In the genomic region with DNA sequence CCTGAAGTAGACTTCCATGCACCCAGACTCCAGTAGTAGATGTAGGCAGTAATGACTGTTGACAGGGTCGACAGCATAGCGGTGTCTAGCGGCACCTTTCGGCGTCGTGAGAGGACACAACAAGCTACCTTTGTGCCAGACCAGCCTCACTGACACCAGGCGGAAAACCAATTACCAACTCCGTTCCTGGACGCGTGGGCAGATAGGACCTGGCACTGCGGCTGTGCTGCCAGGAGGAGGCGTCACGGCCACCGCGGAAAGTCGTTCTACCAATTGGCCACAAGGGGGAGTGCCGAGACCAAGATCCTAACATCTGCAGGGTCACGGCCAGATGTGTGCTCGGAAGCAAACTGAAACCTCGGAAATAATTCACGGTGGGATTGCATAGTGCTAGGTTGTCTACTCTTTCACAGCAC, we compare ENCODE assay signal across 8 mouse cellular contexts. TPM values are rescaled to one million over a fixed set of nuclear protein-coding genes. Genes with fewer than 3 reads are reported as not detected.
DNase-seq lines count a peak whose midpoint lies in the region; ATAC-seq and TF ChIP-seq lines count a peak whose summit lies in the region.

No protein-coding gene starts in this region.

- TF ChIP-seq CTCF in C2C12 (IDR thresholded peaks at IDR 0.05; ENCODE audit: control insufficient read depth, insufficient read depth, insufficient read length) = peak; percentile 99
- TF ChIP-seq CTCF in bone marrow, adult 2 months (IDR thresholded peaks at IDR 0.05; ENCODE audit: control insufficient read depth, insufficient read depth, low read length) = peak; percentile 99
- peak; percentile 100 for TF ChIP-seq CTCF in kidney, postnatal 0 days (IDR thresholded peaks at IDR 0.05; ENCODE audit: low read depth)
- TF ChIP-seq CTCF in liver, adult 2 months (IDR thresholded peaks at IDR 0.05; ENCODE audit: low read depth, low read length) = peak; percentile 97

- no peaks in the 10 kb centered on the region for H3K79me2 ChIP-seq in C2C12 (ENCODE audit: control insufficient read depth, insufficient read depth)
- H3K79me2 ChIP-seq in liver, adult 2 months (ENCODE audit: control insufficient read depth, insufficient read depth, low read length) = no peaks in the 10 kb centered on the region

- TF ChIP-seq POLR2A in bone marrow, adult 2 months (IDR thresholded peaks at IDR 0.05; ENCODE audit: borderline replicate concordance, control insufficient read depth, low read depth, low read length) = 0 out of 2 replicates have a peak, but pooled peaks have one; percentile 10
- no peak for TF ChIP-seq POLR2A in liver, adult 2 months (IDR thresholded peaks at IDR 0.05; ENCODE audit: extremely low read depth, insufficient read depth, low read length)

- peak; percentile 91 for DNase-seq in kidney, postnatal 0 days (ENCODE audit: low spot score)
- peak; percentile 85 for DNase-seq in liver, adult 2 months (ENCODE audit: extremely low read depth, low read depth, low spot score)
- peak; percentile 79 to 93 for DNase-seq in spleen, postnatal 4 days (ENCODE audit: low spot score in 2 of 2)

- H3K4me3 ChIP-seq in C2C12 (ENCODE audit: insufficient read depth, poor library complexity, severe bottlenecking) = no peak overlapping the region
- H3K4me3 ChIP-seq in bone marrow, adult 2 months (replicated peaks; ENCODE audit: control insufficient read depth, low read depth, low read length) = no peak overlapping the region
- H3K4me3 ChIP-seq in heart, embryonic 12.5 days = peak overlapping the region; percentile 23
- no peak overlapping the region; the same call in 1 of the 2 replicates for H3K4me3 ChIP-seq in kidney, postnatal 0 days (replicated peaks; ENCODE audit: low read depth, low read length)
- no peak overlapping the region for H3K4me3 ChIP-seq in liver, adult 2 months (ENCODE audit: insufficient read depth, low read depth, low read length)

- H3K27ac ChIP-seq in bone marrow, adult 2 months (ENCODE audit: control insufficient read depth, insufficient read depth, low read depth, low read length, poor library complexity) = no peak overlapping the region
- no peak overlapping the region for H3K27ac ChIP-seq in heart, embryonic 12.5 days (ENCODE audit: poor library complexity, severe bottlenecking)
- H3K27ac ChIP-seq in kidney, postnatal 0 days = no peak overlapping the region
- H3K27ac ChIP-seq in liver, adult 2 months (replicated peaks; ENCODE audit: insufficient read depth, low read depth, low read length) = peak overlapping the region; percentile 64

- no peak overlapping the region for H3K9ac ChIP-seq in heart, embryonic 12.5 days
- no peak overlapping the region for H3K9ac ChIP-seq in kidney, postnatal 0 days (ENCODE audit: low read depth, low read length)
- peak overlapping the region; percentile 35; the same call in 1 of the 2 replicates for H3K9ac ChIP-seq in liver, adult 2 months (ENCODE audit: low read depth, low read length)

- H3K27me3 ChIP-seq in C2C12 (ENCODE audit: control insufficient read depth, insufficient read depth, insufficient read length) = no peaks in the 10 kb centered on the region
- H3K27me3 ChIP-seq in heart, embryonic 12.5 days (replicated peaks) = peaks cover 28% of the 10 kb centered on the region
- no peaks in the 10 kb centered on the region for H3K27me3 ChIP-seq in kidney, postnatal 0 days (ENCODE audit: insufficient read depth, low read length)
- H3K27me3 ChIP-seq in liver, adult 2 months (ENCODE audit: control insufficient read depth, insufficient read depth, low read length) = no peaks in the 10 kb centered on the region

- H3ac ChIP-seq in C2C12 (ENCODE audit: control insufficient read depth, insufficient read length, low read depth) = no peak overlapping the region

- peak; percentile 98 for ATAC-seq in erythroblast, adult 5-6 weeks (replicated peaks; ENCODE audit: low FRiP score, poor library complexity, severe bottlenecking)
- peak; percentile 45; the same call in 1 of the 2 replicates for ATAC-seq in heart, embryonic 12.5 days (ENCODE audit: insufficient number of reproducible peaks, low FRiP score)
- ATAC-seq in kidney, postnatal 0 days (replicated peaks; ENCODE audit: low FRiP score, low read depth) = peak; percentile 75
- ATAC-seq in monocyte, adult 5-6 weeks (replicated peaks; ENCODE audit: insufficient number of reproducible peaks, low FRiP score, low TSS enrichment, poor library complexity, severe bottlenecking) = peak; percentile 93

- H3K4me2 ChIP-seq in heart, embryonic 12.5 days = peak overlapping the region; percentile 59
- peak overlapping the region; percentile 50 for H3K4me2 ChIP-seq in kidney, postnatal 0 days (ENCODE audit: low read length)

- no peaks in the 10 kb centered on the region for H3K4me1 ChIP-seq in bone marrow, adult 2 months (ENCODE audit: control insufficient read depth, insufficient read depth, low read length)
- H3K4me1 ChIP-seq in heart, embryonic 12.5 days (replicated peaks) = peaks cover 10% of the 10 kb centered on the region; the same call in 1 of the 2 replicates
- no peaks in the 10 kb centered on the region for H3K4me1 ChIP-seq in kidney, postnatal 0 days (replicated peaks; ENCODE audit: insufficient read depth, low read length)
- peaks cover 27% of the 10 kb centered on the region for H3K4me1 ChIP-seq in liver, adult 2 months (ENCODE audit: control insufficient read depth, insufficient read depth, low read length)

- no peaks in the 10 kb centered on the region for H3K79me3 ChIP-seq in C2C12 (ENCODE audit: low read depth)

- 2% methylated on average over 21 of the region's 21 CpGs for WGBS in bone marrow, adult 2 months
- 2% methylated on average over 21 of the region's 21 CpGs for whole genome bisulfite sequencing in heart, embryonic 12.5 days
- 2% methylated on average over 21 of the region's 21 CpGs for WGBS in kidney, postnatal 0 days
- WGBS in liver, adult 2 months = under 1% methylated on average over 21 of the region's 21 CpGs

- H3K9me3 ChIP-seq in heart, embryonic 12.5 days (replicated peaks) = no peaks in the 10 kb centered on the region
- H3K9me3 ChIP-seq in kidney, postnatal 0 days (replicated peaks; ENCODE audit: low read length) = no peaks in the 10 kb centered on the region

- no peaks in the 10 kb centered on the region for H3K36me3 ChIP-seq in C2C12 (ENCODE audit: control insufficient read depth, insufficient read depth)
- no peaks in the 10 kb centered on the region for H3K36me3 ChIP-seq in heart, embryonic 12.5 days
- no peaks in the 10 kb centered on the region for H3K36me3 ChIP-seq in kidney, postnatal 0 days (ENCODE audit: insufficient read depth, low read length)
- no peaks in the 10 kb centered on the region for H3K36me3 ChIP-seq in liver, adult 2 months (ENCODE audit: control insufficient read depth, insufficient read depth, low read length)

TF ChIP-seq in C2C12, 6 proteins besides CTCF, POLR2A, EP300 and RAD21:
- TF ChIP-seq FOSL1 (IDR thresholded peaks at IDR 0.05; ENCODE audit: insufficient read depth, low read length, poor library complexity, severe bottlenecking) = no peak
- TF ChIP-seq CEBPB (IDR thresholded peaks at IDR 0.05; ENCODE audit: low read depth) = no peak
- no peak for TF ChIP-seq MYOD1 (IDR thresholded peaks at IDR 0.05; ENCODE audit: control insufficient read depth, insufficient read length, low read depth)
- no peak for TF ChIP-seq USF1 (IDR thresholded peaks at IDR 0.05; ENCODE audit: low read depth)
- TF ChIP-seq MAX (IDR thresholded peaks at IDR 0.05) = no peak
- TF ChIP-seq MYOG (IDR thresholded peaks at IDR 0.05; ENCODE audit: control insufficient read depth, extremely low read depth, insufficient read length) = no peak

RNA-seq across cellular contexts. Expression of a gene that starts 15.3 kb away (rescaled TPM):
- polyA plus RNA-seq in C2C12 (2012; fragmentation: generic; extraction: Trizol) = 0.01 TPM
- polyA plus RNA-seq in bone marrow, adult 2 months (2011; ENCODE audit: insufficient read depth, insufficient read length, low replicate concordance, missing spikeins) = 0.22 TPM in 1 of 2 replicates, not detected in the other
- total RNA-seq in erythroblast, adult 5-6 weeks (2015; ENCODE audit: low replicate concordance) = not detected in 2 replicates
- total RNA-seq in erythroblast, adult 5-6 weeks (2017; ENCODE audit: low replicate concordance) = not detected in 2 replicates
- not detected in 2 replicates for polyA plus RNA-seq in heart, embryonic 12.5 days (2016; fragmentation: Nextera tagmentation; extraction: Ambion mirVana)
- not detected in 2 replicates for polyA plus RNA-seq in kidney, postnatal 0 days (2015; fragmentation: Nextera tagmentation; extraction: Ambion mirVana)
- total RNA-seq in liver, adult 2 months (2014; rRNA removed) = 137 and 158 TPM in 2 replicates
- 263 and 285 TPM in 2 replicates for polyA plus RNA-seq in liver, adult 2 months (2012; rRNA removed)
- 0.32 TPM in 1 of 3 replicates, not detected in the others for total RNA-seq in monocyte, adult 5-6 weeks (2017)

RNA-seq across cellular contexts. Expression of a gene that starts 31.0 kb away (rescaled TPM):
- 0.26 TPM for polyA plus RNA-seq in C2C12 (2012; fragmentation: generic; extraction: Trizol)
- 0.47 TPM in 1 of 2 replicates, not detected in the other for polyA plus RNA-seq in bone marrow, adult 2 months (2011; ENCODE audit: insufficient read depth, insufficient read length, low replicate concordance, missing spikeins)
- not detected in 2 replicates for total RNA-seq in erythroblast, adult 5-6 weeks (2015; ENCODE audit: low replicate concordance)
- 0.09 TPM in 1 of 2 replicates, not detected in the other for total RNA-seq in erythroblast, adult 5-6 weeks (2017; ENCODE audit: low replicate concordance)
- 0.46 and 0.81 TPM in 2 replicates for polyA plus RNA-seq in heart, embryonic 12.5 days (2016; fragmentation: Nextera tagmentation; extraction: Ambion mirVana)
- polyA plus RNA-seq in kidney, postnatal 0 days (2015; fragmentation: Nextera tagmentation; extraction: Ambion mirVana) = 0.78 and 0.84 TPM in 2 replicates
- total RNA-seq in liver, adult 2 months (2014; rRNA removed) = 0.07 TPM in 1 of 2 replicates, not detected in the other
- polyA plus RNA-seq in liver, adult 2 months (2012; rRNA removed) = 0.02 TPM in 1 of 2 replicates, not detected in the other
- total RNA-seq in monocyte, adult 5-6 weeks (2017) = 0.19 TPM in 1 of 3 replicates, not detected in the others

RNA-seq across cellular contexts. Expression of a gene that starts 58.6 kb away (rescaled TPM):
- polyA plus RNA-seq in C2C12 (2012; fragmentation: generic; extraction: Trizol) = 0.20 TPM
- polyA plus RNA-seq in bone marrow, adult 2 months (2011; ENCODE audit: insufficient read depth, insufficient read length, low replicate concordance, missing spikeins) = 51.9 and 84.2 TPM in 2 replicates
- 1.0 TPM in 1 of 2 replicates, not detected in the other for total RNA-seq in erythroblast, adult 5-6 weeks (2015; ENCODE audit: low replicate concordance)
- total RNA-seq in erythroblast, adult 5-6 weeks (2017; ENCODE audit: low replicate concordance) = 0.77 and 2.1 TPM in 2 replicates
- 2.7 and 4.8 TPM in 2 replicates for polyA plus RNA-seq in heart, embryonic 12.5 days (2016; fragmentation: Nextera tagmentation; extraction: Ambion mirVana)
- 0.14 and 0.16 TPM in 2 replicates for polyA plus RNA-seq in kidney, postnatal 0 days (2015; fragmentation: Nextera tagmentation; extraction: Ambion mirVana)
- total RNA-seq in liver, adult 2 months (2014; rRNA removed) = 0.28 and 0.34 TPM in 2 replicates
- 0.17 and 0.20 TPM in 2 replicates for polyA plus RNA-seq in liver, adult 2 months (2012; rRNA removed)
- total RNA-seq in monocyte, adult 5-6 weeks (2017) = 0.75 to 10.9 TPM (median 1.1 TPM) in 3 replicates

Comparison
In these comparisons a context has a peak if more than half of its experiments do, and no peak if none do; other contexts are left out.
1. ATAC-seq: peak in every context shown above with its lines; median percentile 98 in erythroblast, adult 5-6 weeks; 93 in monocyte, adult 5-6 weeks; 75 in kidney, postnatal 0 days; 45 in heart, embryonic 12.5 days.
2. RNA of a gene that starts 15.3 kb away (polyA plus RNA-seq): 263 to 285 TPM in liver, adult 2 months; 0.22 TPM in bone marrow, adult 2 months, 0.01 TPM in C2C12 (single experiment), not detected in heart, embryonic 12.5 days and not detected in kidney, postnatal 0 days; every median in the first group is over 100 times any median in the second.
3. Peak in every context shown above with its lines, with median percentiles within 50 percentile points of each other: CTCF ChIP-seq and DNase-seq.